Mouse (Mus musculus): ENCODE data around the gene Ago4. TPM values are rescaled to one million over a fixed set of nuclear protein-coding genes. Genes with fewer than 3 reads are reported as not detected.
A peak's percentile ranks its signal among the peaks of the same experiment; 100 is the strongest.

Gene Ago4
- polyA plus RNA-seq, 2 experiments: 2.8 to 3.3 TPM

GRCm38 (mm10) chr4:126502977-126503309, 30.3 kb downstream of the Ago4 start:
- TF ChIP-seq POLR2A (IDR thresholded peaks at IDR 0.05; ENCODE audit: borderline replicate concordance, extremely low read depth, insufficient read depth, insufficient read length): no peak
- H3K4me1 ChIP-seq (ENCODE audit: control insufficient read depth, insufficient read depth, low read length): no peaks in the 10 kb centered on the region
- H3K36me3 ChIP-seq (ENCODE audit: control insufficient read depth, insufficient read depth, low read length): peaks cover 12% of the 10 kb centered on the region
- no peak overlapping the region for H3K27ac ChIP-seq (replicated peaks; ENCODE audit: low read depth, low read length)
- no peak overlapping the region for H3K4me3 ChIP-seq (replicated peaks; ENCODE audit: low read length)
- no peaks in the 10 kb centered on the region for H3K9me3 ChIP-seq (ENCODE audit: control insufficient read depth, low read length)
- H3K27me3 ChIP-seq (ENCODE audit: control insufficient read depth, insufficient read depth, low read length): no peaks in the 10 kb centered on the region
- no peak overlapping the region for H3K4me2 ChIP-seq (replicated peaks; ENCODE audit: low read depth, low read length, severe bottlenecking)
- H3K9ac ChIP-seq (ENCODE audit: low read depth, low read length, severe bottlenecking): no peak overlapping the region
- ATAC-seq (ENCODE audit: low FRiP score, low read depth) (no peak), DNase-seq (ENCODE audit: low spot score) (no peak)
- 60% methylated on average over 8 of the region's 8 CpGs for WGBS

GRCm38 (mm10) chr4:126502141-126502976, 30.9 kb downstream of the Ago4 start:
- Histone ChIP-seq H3K4me1 (ENCODE audit: control insufficient read depth, insufficient read depth, low read length) (no peaks in the 10 kb centered on the region), H3K9ac (ENCODE audit: low read depth, low read length, severe bottlenecking) (no peak overlapping the region), H3K27me3 (ENCODE audit: control insufficient read depth, insufficient read depth, low read length) (no peaks in the 10 kb centered on the region), H3K36me3 (ENCODE audit: control insufficient read depth, insufficient read depth, low read length) (peaks cover 9% of the 10 kb centered on the region), H3K4me2 (replicated peaks; ENCODE audit: low read depth, low read length, severe bottlenecking) (no peak overlapping the region), H3K4me3 (replicated peaks; ENCODE audit: low read length) (no peak overlapping the region), H3K27ac (replicated peaks; ENCODE audit: low read depth, low read length) (no peak overlapping the region), H3K9me3 (ENCODE audit: control insufficient read depth, low read length) (no peaks in the 10 kb centered on the region)
- TF ChIP-seq POLR2A (IDR thresholded peaks at IDR 0.05; ENCODE audit: borderline replicate concordance, extremely low read depth, insufficient read depth, insufficient read length): no peak
- 67% methylated on average over 6 of the region's 6 CpGs for WGBS
- DNase-seq (ENCODE audit: low spot score) (no peak), ATAC-seq (ENCODE audit: low FRiP score, low read depth) (no peak)

- no peaks in the 10 kb centered on the region for H3K27me3 ChIP-seq (ENCODE audit: control insufficient read depth, insufficient read depth, low read length)
- no peak overlapping the region for H3K4me3 ChIP-seq (replicated peaks; ENCODE audit: low read length)
- no peak overlapping the region for H3K4me2 ChIP-seq (replicated peaks; ENCODE audit: low read depth, low read length, severe bottlenecking)
- no peak overlapping the region for H3K27ac ChIP-seq (replicated peaks; ENCODE audit: low read depth, low read length)
- no peak for TF ChIP-seq POLR2A (IDR thresholded peaks at IDR 0.05; ENCODE audit: borderline replicate concordance, extremely low read depth, insufficient read depth, insufficient read length)
- ATAC-seq (ENCODE audit: low FRiP score, low read depth) (no peak), DNase-seq (ENCODE audit: low spot score) (no peak)
- no peak overlapping the region for H3K9ac ChIP-seq (ENCODE audit: low read depth, low read length, severe bottlenecking)
- H3K36me3 ChIP-seq (ENCODE audit: control insufficient read depth, insufficient read depth, low read length): peaks cover 4% of the 10 kb centered on the region; the same call in 1 of the 2 replicates
- no peaks in the 10 kb centered on the region for H3K4me1 ChIP-seq (ENCODE audit: control insufficient read depth, insufficient read depth, low read length)
- no peaks in the 10 kb centered on the region for H3K9me3 ChIP-seq (ENCODE audit: control insufficient read depth, low read length)
- 82% methylated on average over 1 of the region's 1 CpGs for WGBS
Measured at GRCm38 (mm10) chr4:126498601-126499000, 34.7 kb downstream of the Ago4 start.

- Histone ChIP-seq H3K4me1 (ENCODE audit: control insufficient read depth, insufficient read depth, low read length) (no peaks in the 10 kb centered on the region), H3K27ac (replicated peaks; ENCODE audit: low read depth, low read length) (no peak overlapping the region), H3K36me3 (ENCODE audit: control insufficient read depth, insufficient read depth, low read length) (peaks cover 15% of the 10 kb centered on the region; the same call in 1 of the 2 replicates), H3K4me3 (replicated peaks; ENCODE audit: low read length) (no peak overlapping the region), H3K9ac (ENCODE audit: low read depth, low read length, severe bottlenecking) (no peak overlapping the region), H3K4me2 (replicated peaks; ENCODE audit: low read depth, low read length, severe bottlenecking) (no peak overlapping the region), H3K27me3 (ENCODE audit: control insufficient read depth, insufficient read depth, low read length) (no peaks in the 10 kb centered on the region), H3K9me3 (ENCODE audit: control insufficient read depth, low read length) (no peaks in the 10 kb centered on the region)
- TF ChIP-seq POLR2A (IDR thresholded peaks at IDR 0.05; ENCODE audit: borderline replicate concordance, extremely low read depth, insufficient read depth, insufficient read length): no peak
- ATAC-seq (ENCODE audit: low FRiP score, low read depth) (no peak), DNase-seq (ENCODE audit: low spot score) (no peak)
- 55% methylated on average over 2 of the region's 2 CpGs for WGBS
Measured at GRCm38 (mm10) chr4:126496963-126497362, 36.3 kb downstream of the Ago4 start.

GRCm38 (mm10) chr4:126495942-126496790, 37.1 kb downstream of the Ago4 start:
- no peak for ATAC-seq (ENCODE audit: low FRiP score, low read depth)
- DNase-seq (ENCODE audit: low spot score): peak; percentile 12
- Histone ChIP-seq H3K27me3 (ENCODE audit: control insufficient read depth, insufficient read depth, low read length) (no peaks in the 10 kb centered on the region), H3K4me1 (ENCODE audit: control insufficient read depth, insufficient read depth, low read length) (no peaks in the 10 kb centered on the region), H3K36me3 (ENCODE audit: control insufficient read depth, insufficient read depth, low read length) (peaks cover 15% of the 10 kb centered on the region; the same call in 1 of the 2 replicates), H3K27ac (replicated peaks; ENCODE audit: low read depth, low read length) (no peak overlapping the region), H3K9ac (ENCODE audit: low read depth, low read length, severe bottlenecking) (no peak overlapping the region), H3K4me2 (replicated peaks; ENCODE audit: low read depth, low read length, severe bottlenecking) (no peak overlapping the region), H3K4me3 (replicated peaks; ENCODE audit: low read length) (no peak overlapping the region), H3K9me3 (ENCODE audit: control insufficient read depth, low read length) (no peaks in the 10 kb centered on the region)
- 60% methylated on average over 5 of the region's 5 CpGs for WGBS
- TF ChIP-seq POLR2A (IDR thresholded peaks at IDR 0.05; ENCODE audit: borderline replicate concordance, extremely low read depth, insufficient read depth, insufficient read length): no peak
